Mouse (Mus musculus): Measurements from ENCODE around the gene Ifit1bl2.

DNA sequence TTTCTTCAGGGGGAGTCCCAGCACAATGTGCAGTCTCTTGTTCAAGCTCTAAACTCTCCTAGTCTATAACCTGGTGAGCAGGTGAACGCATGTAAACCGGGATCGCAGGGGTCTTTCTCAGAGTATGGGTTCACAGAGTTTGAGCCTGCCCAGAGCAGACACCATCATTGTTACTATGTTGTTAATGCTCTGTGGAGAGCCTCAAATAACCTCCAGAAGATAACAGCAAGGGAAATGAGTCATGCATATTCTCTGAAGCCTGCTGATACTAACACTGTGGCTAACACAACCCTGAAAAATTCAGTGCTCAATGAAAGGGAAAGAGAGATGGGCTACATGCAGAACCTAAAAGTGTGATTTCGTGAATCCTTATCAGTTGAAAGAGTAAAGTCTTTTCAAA lies 37.9 kb upstream of the Ifit1bl2 start:
- no peak for TF ChIP-seq POLR2A (IDR thresholded peaks at IDR 0.05; ENCODE audit: low read depth, low read length)
- no peak for TF ChIP-seq CTCF (IDR thresholded peaks at IDR 0.05; ENCODE audit: borderline replicate concordance, insufficient read depth, low read length)

Data from embryonic fibroblast, embryonic 13.5 days (primary cell).